Mouse (Mus musculus) myocyte (in vitro differentiated cells): Measurements from ENCODE around the gene Stx18.

ENCODE experiments used
- CEBPB ChIP-seq: IDR thresholded peaks from 2 replicates; pipeline ENCODE4 v1.6.1; 2011; ENCODE audit warnings: mild to moderate bottlenecking, moderate library complexity; ENCODE audit not compliant: poor library complexity, insufficient read depth, severe bottlenecking
- E2F4 ChIP-seq: IDR thresholded peaks from one replicate; pipeline ENCODE4 v1.6.1; 2011; ENCODE audit warnings: mild to moderate bottlenecking, control low read depth, moderate library complexity; ENCODE audit not compliant: insufficient read depth
- MAX ChIP-seq: IDR thresholded peaks from one replicate; pipeline ENCODE4 v1.6.1; 2011; ENCODE audit warnings: low read depth, mild to moderate bottlenecking, control low read depth
- MYOD1 ChIP-seq, 3 experiments: IDR thresholded peaks; one replicate each; pipeline ENCODE4 v1.6.1; 2011; ENCODE audit warnings: control low read depth in 2 of 3, low read depth in 2 of 3, mild to moderate bottlenecking in 2 of 3, moderate library complexity in 1 of 3; ENCODE audit not compliant: insufficient read length in 2 of 3, control insufficient read depth in 1 of 3
- MYOG ChIP-seq, 3 experiments: IDR thresholded peaks; one replicate each; pipeline ENCODE4 v1.6.1; 2011; ENCODE audit warnings: control low read depth in 2 of 3, low read depth in 2 of 3, mild to moderate bottlenecking in 2 of 3; ENCODE audit not compliant: insufficient read length in 2 of 3, control insufficient read depth in 1 of 3, insufficient read depth in 1 of 3
- POLR2A ChIP-seq: IDR thresholded peaks from one replicate; pipeline ENCODE4 v1.6.1; 2011; ENCODE audit warnings: low read depth, mild to moderate bottlenecking, control low read depth, moderate library complexity; ENCODE audit not compliant: insufficient read length
- POLR2AphosphoS2 ChIP-seq: IDR thresholded peaks from one replicate; pipeline ENCODE4 v1.6.1; 2011; ENCODE audit warnings: low read depth, control low read depth; ENCODE audit not compliant: insufficient read length
- REST ChIP-seq: IDR thresholded peaks from one replicate; pipeline ENCODE4 v1.6.1; 2011; ENCODE audit warnings: mild to moderate bottlenecking, control low read depth, moderate library complexity; ENCODE audit not compliant: insufficient read depth, insufficient read length
- SRF ChIP-seq: IDR thresholded peaks from one replicate; pipeline ENCODE4 v1.6.1; 2011; ENCODE audit warnings: low read depth; ENCODE audit not compliant: control insufficient read depth, insufficient read length
- TCF12 ChIP-seq: IDR thresholded peaks from one replicate; pipeline ENCODE4 v1.6.1; 2011; ENCODE audit warnings: mild to moderate bottlenecking, control low read depth; ENCODE audit not compliant: poor library complexity, insufficient read depth, severe bottlenecking
- TCF3 ChIP-seq: IDR thresholded peaks from one replicate; pipeline ENCODE4 v1.6.1; 2011; ENCODE audit warnings: low read depth, control low read depth; ENCODE audit not compliant: insufficient read length
- USF1 ChIP-seq: IDR thresholded peaks from one replicate; pipeline ENCODE4 v1.6.1; 2011; ENCODE audit warnings: low read depth, mild to moderate bottlenecking, control low read depth, moderate library complexity

DNA sequence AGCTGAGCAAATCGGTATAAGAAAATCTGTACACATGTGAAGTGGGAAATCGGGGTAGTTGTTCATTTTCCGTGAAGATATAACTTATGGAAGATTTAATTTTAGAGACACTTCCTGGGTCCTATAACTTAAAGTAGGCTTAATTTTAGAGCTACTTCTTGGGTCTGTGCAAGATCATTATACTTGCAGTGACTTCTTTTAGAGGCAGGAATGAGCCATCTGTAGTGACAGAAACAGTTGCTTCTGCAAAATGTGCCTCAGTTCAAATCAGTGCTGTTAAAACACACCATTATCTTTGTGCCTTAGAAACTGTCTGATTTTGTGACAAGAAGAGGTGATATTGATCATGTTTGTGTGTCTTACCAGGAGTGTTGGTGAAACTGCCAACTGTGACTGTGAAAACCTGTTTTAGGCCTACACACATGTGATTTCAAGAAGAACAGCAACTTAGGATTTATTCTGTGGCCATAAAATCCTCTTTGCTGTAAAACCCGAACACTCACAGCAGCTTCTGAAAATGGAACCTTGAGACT is 25.6 kb downstream of the Stx18 start:
- TF ChIP-seq TCF12: no peak
- no peak for TF ChIP-seq POLR2A
- no peak for TF ChIP-seq TCF3
- no peak for TF ChIP-seq E2F4
- TF ChIP-seq CEBPB: no peak
- TF ChIP-seq USF1: no peak
- TF ChIP-seq MYOG (IDR thresholded peaks at IDR 0.05; ENCODE audit: control insufficient read depth in 1 of 3, insufficient read depth in 1 of 3, insufficient read length in 2 of 3, low read depth in 2 of 3): no peak
- no peak for TF ChIP-seq POLR2AphosphoS2
- no peak for TF ChIP-seq REST
- TF ChIP-seq MAX: no peak
- no peak for TF ChIP-seq MYOD1 (IDR thresholded peaks at IDR 0.05; ENCODE audit: control insufficient read depth in 1 of 3, insufficient read length in 2 of 3, low read depth in 2 of 3)
- TF ChIP-seq SRF: no peak
